Mouse (Mus musculus): ENCODE results near the gene P4hb.

P4hb gene

GRCm38 (mm10) chr11:120572752-120573584 lies at the start of gene P4hb:
Gene P4hb, minus strand, starts transcription at chr11:120573253.
- DNase-seq (ENCODE audit: low read depth), result peak; percentile 98

GRCm38 (mm10) chr11:120622805-120623204 lies 49.8 kb upstream of the P4hb start:
- no peak for DNase-seq (ENCODE audit: low read depth)

- DNase-seq (ENCODE audit: low read depth), result no peak
These were observed 47.1 kb upstream of the P4hb start for GRCm38 (mm10) chr11:120620195-120620594.

GRCm38 (mm10) chr11:120618619-120619535 lies 45.8 kb upstream of the P4hb start:
- no peak for DNase-seq (ENCODE audit: low read depth)

GRCm38 (mm10) chr11:120617519-120618112 lies 44.6 kb upstream of the P4hb start, which contains the start of gene Pcyt2:
Gene Pcyt2, minus strand, starts transcription at chr11:120617936.
- peak; percentile 96 for DNase-seq (ENCODE audit: low read depth)

- DNase-seq (ENCODE audit: low read depth), result peak; percentile 29
These were observed 43.7 kb upstream of the P4hb start for GRCm38 (mm10) chr11:120616617-120617294.

GRCm38 (mm10) chr11:120615606-120616203 lies 42.7 kb upstream of the P4hb start:
- DNase-seq (ENCODE audit: low read depth), result no peak

GRCm38 (mm10) chr11:120615167-120615566 lies 42.1 kb upstream of the P4hb start:
- no peak for DNase-seq (ENCODE audit: low read depth)

- DNase-seq (ENCODE audit: low read depth), result no peak
These were observed 40.9 kb upstream of the P4hb start for GRCm38 (mm10) chr11:120613976-120614375.

- DNase-seq (ENCODE audit: low read depth), result no peak
These were observed 40.5 kb upstream of the P4hb start for GRCm38 (mm10) chr11:120613481-120613972.

- DNase-seq (ENCODE audit: low read depth), result peak; percentile 86
These were observed 39.7 kb upstream of the P4hb start for GRCm38 (mm10) chr11:120612763-120613162.

- no peak for DNase-seq (ENCODE audit: low read depth)
These were observed 37.5 kb upstream of the P4hb start for GRCm38 (mm10) chr11:120610477-120611046.

GRCm38 (mm10) chr11:120609250-120609649 lies 36.2 kb upstream of the P4hb start:
- DNase-seq (ENCODE audit: low read depth), result no peak

GRCm38 (mm10) chr11:120608241-120609034 lies 35.4 kb upstream of the P4hb start, which contains the start of gene Npb:
Gene Npb, plus strand, starts transcription at chr11:120608477.
- DNase-seq (ENCODE audit: low read depth), result no peak

GRCm38 (mm10) chr11:120606764-120607163 lies 33.7 kb upstream of the P4hb start:
- DNase-seq (ENCODE audit: low read depth), result no peak

- DNase-seq (ENCODE audit: low read depth), result no peak
These were observed 32.6 kb upstream of the P4hb start for GRCm38 (mm10) chr11:120605667-120606066.

GRCm38 (mm10) chr11:120603545-120603944 lies 30.5 kb upstream of the P4hb start:
- DNase-seq (ENCODE audit: low read depth), result no peak

GRCm38 (mm10) chr11:120600716-120601115 lies 27.7 kb upstream of the P4hb start:
- DNase-seq (ENCODE audit: low read depth), result peak; percentile 72

- no peak for DNase-seq (ENCODE audit: low read depth)
These were observed 26.0 kb upstream of the P4hb start for GRCm38 (mm10) chr11:120598990-120599549.

All from induced T-regulatory cell, adult 2 months (primary cell).